Mouse (Mus musculus) lung, embryonic 14.5 days (tissue): ENCODE data around the gene Bbx. TPM values are rescaled to one million over a fixed set of nuclear protein-coding genes. Genes with fewer than 3 reads are reported as not detected.
A peak's percentile ranks its signal among the peaks of the same experiment; 100 is the strongest.

Experiments used
- ATAC-seq: fragments of 200-750 bp; cut with Nextera tagmentation; 2 replicates; pipeline ENCODE4 v1.8.0; 2017; ENCODE audit warnings: mild to moderate bottlenecking, moderate TSS enrichment, moderate library complexity; ENCODE audit not compliant: insufficient read depth
- DNase-seq: peaks from one replicate; pipeline ENCODE4 v3.0.0-alpha.2; 2015
- H3K27ac ChIP-seq: fragments of 300-500 bp; sonication (generic); 2 replicates; pipeline ENCODE4 v1.5.1; 2014; ENCODE audit warnings: low read depth, mild to moderate bottlenecking, moderate library complexity
- H3K27me3 ChIP-seq: fragments of 300-500 bp; sonication (generic); 2 replicates; pipeline ENCODE4 v1.6.1; 2014; ENCODE audit warnings: low read length, control low read depth; ENCODE audit not compliant: insufficient read depth
- H3K36me3 ChIP-seq: fragments of 300-500 bp; sonication (generic); 2 replicates; pipeline ENCODE4 v1.6.1; 2014; ENCODE audit warnings: control low read depth; ENCODE audit not compliant: insufficient read depth
- H3K4me1 ChIP-seq: fragments of 300-500 bp; sonication (generic); 2 replicates; pipeline ENCODE4 v1.6.1; 2014; ENCODE audit warnings: antibody characterized with exemption, control low read depth; ENCODE audit not compliant: insufficient read depth
- H3K4me2 ChIP-seq: fragments of 300-500 bp; sonication (generic); 2 replicates; pipeline ENCODE4 v1.6.1; 2014; ENCODE audit warnings: mild to moderate bottlenecking
- H3K4me3 ChIP-seq: fragments of 300-500 bp; sonication (generic); 2 replicates; pipeline ENCODE4 v1.5.1; 2014; ENCODE audit warnings: low read depth, low read length
- H3K9ac ChIP-seq: fragments of 300-500 bp; sonication (generic); 2 replicates; pipeline ENCODE4 v1.6.1; 2014
- H3K9me3 ChIP-seq: fragments of 300-500 bp; sonication (generic); 2 replicates; pipeline ENCODE4 v1.6.1; 2016; ENCODE audit warnings: low read depth, low read length, control low read depth
- CTCF ChIP-seq: IDR thresholded peaks from 2 replicates; pipeline ENCODE4 v1.5.1; 2016; ENCODE audit warnings: antibody characterized with exemption, low read depth
- WGBS: fragments of 180-500 bp; shearing (Covaris S2); extraction: QIAGEN DNeasy Blood & Tissue Kit; methylation state at CpG from one replicate; pipeline ENCODE4 v1.1.7; 2014; 5-methylcytosine and 5-hydroxymethylcytosine counted together
- polyA plus RNA-seq: library from polyadenylated mRNA; unstranded; fragments of >200 nt; fragmentation: Nextera tagmentation; extraction: Ambion mirVana; gene quantifications from 2 replicates; pipeline ENCODE4 v1.2.1, GENCODE M21; 2014

Bbx gene
- polyA plus RNA-seq, 1 experiment from 2014 or later: 40.5 TPM

DNA sequence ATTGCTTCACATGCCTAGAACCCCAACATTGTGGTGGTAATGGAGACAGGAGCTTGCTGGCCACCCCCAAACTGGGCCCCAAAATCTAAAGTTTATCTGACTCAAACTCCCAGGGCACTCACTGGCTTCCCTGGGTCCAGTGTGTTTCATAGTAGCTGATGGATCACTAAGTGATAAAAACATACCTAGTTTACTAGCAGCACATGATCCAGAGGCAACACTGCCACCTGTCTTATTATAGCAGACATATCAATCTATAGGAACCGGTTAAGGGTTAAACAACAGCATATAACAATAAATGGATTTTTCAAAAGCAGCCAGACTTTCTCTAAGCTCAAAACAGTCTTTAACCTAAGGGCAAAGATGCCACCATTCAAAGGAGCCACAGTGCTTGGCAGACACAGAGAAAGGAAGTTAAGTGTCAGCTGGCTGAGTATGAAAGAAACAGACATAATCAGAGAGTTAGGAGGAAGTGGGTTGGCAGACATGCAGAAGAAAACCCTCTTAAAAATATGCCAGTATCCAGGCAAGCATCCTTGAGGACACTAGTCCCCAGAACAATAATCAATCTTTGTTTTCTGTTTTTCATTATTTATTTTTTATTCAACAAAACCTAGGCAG is 116.7 kb downstream of the Bbx start:
- H3K9me3 ChIP-seq: no peaks in the 10 kb centered on the region
- 84% methylated on average over 1 of the region's 1 CpGs for WGBS
- no peak for ATAC-seq

GRCm38 (mm10) chr16:50311588-50311987 is 120.6 kb downstream of the Bbx start:
- Histone ChIP-seq H3K27ac (no peak overlapping the region), H3K27me3 (no peaks in the 10 kb centered on the region), H3K4me2 (no peak overlapping the region), H3K9me3 (no peaks in the 10 kb centered on the region), H3K4me3 (no peak overlapping the region), H3K9ac (no peak overlapping the region), H3K4me1 (no peaks in the 10 kb centered on the region), H3K36me3 (no peaks in the 10 kb centered on the region)
- WGBS: 86% methylated on average over 4 of the region's 4 CpGs
- no peak for DNase-seq
- no peak for TF ChIP-seq CTCF
- ATAC-seq: no peak

More for the DNA sequence above, 116.7 kb downstream of the Bbx start:
- Histone ChIP-seq H3K27ac (no peak overlapping the region), H3K36me3 (no peaks in the 10 kb centered on the region), H3K9ac (no peak overlapping the region), H3K4me2 (no peak overlapping the region), H3K4me3 (no peak overlapping the region), H3K4me1 (no peaks in the 10 kb centered on the region), H3K27me3 (no peaks in the 10 kb centered on the region)
- DNase-seq: no peak
- TF ChIP-seq CTCF: no peak

GRCm38 (mm10) chr16:50309411-50310042 is 122.7 kb downstream of the Bbx start:
- Histone ChIP-seq H3K9me3 (no peaks in the 10 kb centered on the region), H3K27me3 (no peaks in the 10 kb centered on the region), H3K4me2 (no peak overlapping the region), H3K4me3 (no peak overlapping the region), H3K9ac (no peak overlapping the region), H3K27ac (peak overlapping the region; percentile 58; the same call in 1 of the 2 replicates), H3K36me3 (no peaks in the 10 kb centered on the region), H3K4me1 (no peaks in the 10 kb centered on the region)
- ATAC-seq (peak; percentile 96), DNase-seq (peak; percentile 89)
- 31% methylated on average over 9 of the region's 9 CpGs for WGBS
- no peak for TF ChIP-seq CTCF

- Histone ChIP-seq H3K4me3 (no peak overlapping the region), H3K9me3 (no peaks in the 10 kb centered on the region), H3K27ac (no peak overlapping the region), H3K27me3 (no peaks in the 10 kb centered on the region), H3K4me2 (no peak overlapping the region), H3K4me1 (no peaks in the 10 kb centered on the region), H3K36me3 (no peaks in the 10 kb centered on the region), H3K9ac (no peak overlapping the region)
- ATAC-seq (no peak), DNase-seq (no peak)
- TF ChIP-seq CTCF: no peak
- whole genome bisulfite sequencing: 72% methylated on average over 6 of the region's 6 CpGs
Measured at GRCm38 (mm10) chr16:50308256-50308655, 123.9 kb downstream of the Bbx start.

DNA sequence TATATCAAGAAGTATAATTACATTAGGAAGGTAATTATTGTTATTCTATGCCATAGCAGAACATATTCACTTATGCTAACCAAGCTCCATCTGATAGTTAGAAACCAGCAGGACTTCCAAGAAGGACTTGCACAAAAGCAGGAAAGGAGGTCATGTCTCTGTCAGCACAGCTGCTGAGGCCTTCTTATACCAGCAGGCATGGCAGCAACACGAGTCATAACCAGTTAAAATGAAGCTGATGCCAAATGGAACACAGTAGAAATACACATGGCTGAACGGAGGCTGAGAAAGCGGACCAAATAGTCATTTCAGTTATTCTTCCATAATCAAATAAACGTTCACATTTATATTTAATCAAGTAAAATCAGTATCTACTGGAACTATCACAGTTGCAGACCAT is 125.0 kb downstream of the Bbx start:
- Histone ChIP-seq H3K4me3 (no peak overlapping the region), H3K9ac (no peak overlapping the region), H3K36me3 (no peaks in the 10 kb centered on the region), H3K27me3 (no peaks in the 10 kb centered on the region), H3K4me1 (no peaks in the 10 kb centered on the region), H3K27ac (no peak overlapping the region), H3K9me3 (no peaks in the 10 kb centered on the region), H3K4me2 (no peak overlapping the region)
- no peak for TF ChIP-seq CTCF
- DNase-seq (no peak), ATAC-seq (no peak)
- 90% methylated on average over 4 of the region's 4 CpGs for WGBS

GRCm38 (mm10) chr16:50306727-50307126 is 125.5 kb downstream of the Bbx start:
- TF ChIP-seq CTCF: peak; percentile 56
- Histone ChIP-seq H3K27ac (no peak overlapping the region), H3K9me3 (no peaks in the 10 kb centered on the region), H3K4me2 (no peak overlapping the region), H3K9ac (no peak overlapping the region), H3K4me1 (no peaks in the 10 kb centered on the region), H3K4me3 (no peak overlapping the region), H3K27me3 (no peaks in the 10 kb centered on the region), H3K36me3 (no peaks in the 10 kb centered on the region)
- peak; percentile 16; the same call in 1 of the 2 replicates for ATAC-seq
- peak; percentile 72 for DNase-seq

- Histone ChIP-seq H3K9me3 (no peaks in the 10 kb centered on the region), H3K9ac (no peak overlapping the region), H3K4me2 (no peak overlapping the region), H3K36me3 (no peaks in the 10 kb centered on the region), H3K27me3 (no peaks in the 10 kb centered on the region), H3K4me1 (no peaks in the 10 kb centered on the region), H3K4me3 (no peak overlapping the region), H3K27ac (no peak overlapping the region)
- ATAC-seq (no peak), DNase-seq (no peak)
- no peak for TF ChIP-seq CTCF
- 56% methylated on average over 6 of the region's 6 CpGs for WGBS
Measured at GRCm38 (mm10) chr16:50305156-50305555, 127.0 kb downstream of the Bbx start.
